Mouse (Mus musculus) MEL (cell line): Measurements from ENCODE around the gene Cpm.

ENCODE experiments used
- CTCF ChIP-seq, 3 experiments: IDR thresholded peaks in 2 of 3; conservative IDR thresholded peaks in 1 of 3; 2 replicates each; pipeline ENCODE4 v1.5.1; 2011 to 2012; ENCODE audit warnings: low read length in 3 of 3, low read depth in 2 of 3, mild to moderate bottlenecking in 2 of 3, improper control_type of control experiment in 1 of 3, inconsistent platforms in 1 of 3, mixed read lengths in 1 of 3, moderate library complexity in 1 of 3; ENCODE audit not compliant: control insufficient read depth in 1 of 3, insufficient read depth in 1 of 3, poor library complexity in 1 of 3, severe bottlenecking in 1 of 3
- HCFC1 ChIP-seq: IDR thresholded peaks from 2 replicates; pipeline ENCODE4 v1.6.1; 2012; ENCODE audit warnings: low read depth, mild to moderate bottlenecking, inconsistent platforms, low read length, improper control_type of control experiment, moderate library complexity
- POLR2AphosphoS2 ChIP-seq: IDR thresholded peaks from 2 replicates; pipeline ENCODE4 v1.6.1; 2011; ENCODE audit warnings: low read length, improper control_type of control experiment
- ZC3H11A ChIP-seq: IDR thresholded peaks from 2 replicates; pipeline ENCODE4 v1.6.1; 2012; ENCODE audit warnings: low read depth, mild to moderate bottlenecking, inconsistent platforms, low read length, improper control_type of control experiment

- TF ChIP-seq ZC3H11A (no peak), CTCF (IDR thresholded peaks at IDR 0.05 in 2 of 3, conservative IDR thresholded peaks at IDR 0.05 in 1 of 3; ENCODE audit: control insufficient read depth in 1 of 3, insufficient read depth in 1 of 3, low read depth in 2 of 3, low read length in 3 of 3, poor library complexity in 1 of 3, severe bottlenecking in 1 of 3) (no peak), HCFC1 (no peak), POLR2AphosphoS2 (no peak)
Measured at GRCm38 (mm10) chr10:117603834-117604623, 25.3 kb upstream of the Cpm start.
